Mouse (Mus musculus): Measurements from ENCODE around the gene Oscar. TPM values are rescaled to one million over a fixed set of nuclear protein-coding genes. Genes with fewer than 3 reads are reported as not detected.

Gene Oscar
- polyA plus RNA-seq, 1 experiment from 2014 or later, result 0.12 TPM

DNA sequence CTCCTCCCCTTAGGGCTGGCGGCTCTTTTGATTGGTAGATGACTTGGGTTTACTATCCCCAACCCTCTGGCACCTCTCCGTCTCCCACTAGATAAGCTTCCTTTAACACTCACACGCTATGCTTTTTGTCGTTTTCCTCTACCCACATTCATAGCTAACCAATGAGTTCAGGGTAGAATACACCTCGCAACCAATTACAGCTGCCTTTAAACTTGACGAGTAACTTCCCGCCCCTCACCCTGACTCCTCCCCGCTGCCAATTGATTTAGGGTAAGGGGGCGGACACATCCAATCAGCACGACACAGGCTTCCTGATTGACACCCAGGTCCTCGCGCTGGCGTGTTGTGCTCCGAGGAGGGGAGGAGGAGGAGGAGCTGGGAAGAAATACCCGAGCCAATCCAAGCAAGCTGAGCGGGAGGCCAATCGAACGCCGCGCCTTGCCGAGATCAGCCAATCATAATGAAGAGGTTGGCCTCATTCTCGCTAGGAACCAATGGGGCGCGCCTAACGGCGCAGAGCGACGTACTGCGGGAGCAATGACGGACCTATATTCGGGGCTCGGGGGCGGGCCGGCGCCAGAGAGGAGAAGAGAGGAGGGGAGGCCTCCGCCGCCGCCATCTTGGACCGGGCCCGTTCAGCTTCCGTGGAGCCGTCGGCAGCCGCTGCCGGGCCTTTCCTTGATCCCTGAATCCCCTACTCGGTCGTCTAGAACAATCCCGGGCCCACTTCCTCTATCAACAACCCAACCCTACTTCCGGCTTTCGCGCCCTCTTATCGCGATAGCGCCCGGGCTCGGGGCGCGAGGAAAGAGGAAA is 28.9 kb upstream of the Oscar start, which contains the start of gene Cnot3:
Gene Cnot3, plus strand, starts transcription at position 597 of the 816 bp plus-strand sequence.
- Histone ChIP-seq H3K4me2 (ENCODE audit: low read depth, low read length) (peak within 1 kb of the TSS; percentile 91), H3K9ac (ENCODE audit: low read length) (peak within 1 kb of the TSS; percentile 99), H3K4me3 (replicated peaks; ENCODE audit: low read length) (peak within 1 kb of the TSS; percentile 91), H3K4me1 (ENCODE audit: control insufficient read depth, insufficient read depth, low read length) (peaks cover 24% of the 10 kb centered on the region), H3K27ac (ENCODE audit: low read length) (peak within 1 kb of the TSS; percentile 93), H3K27me3 (ENCODE audit: control insufficient read depth, insufficient read depth, low read length) (no peaks in the 10 kb centered on the region), H3K9me3 (replicated peaks; ENCODE audit: control insufficient read depth, low read length) (no peaks in the 10 kb centered on the region), H3K36me3 (ENCODE audit: control insufficient read depth, insufficient read depth, low read length) (no peaks in the 10 kb centered on the region; the same call in 1 of the 2 replicates)
- ATAC-seq (ENCODE audit: insufficient read depth, low FRiP score), result peak; percentile 98
- WGBS, result under 1% methylated on average over 54 of the region's 58 CpGs

DNA sequence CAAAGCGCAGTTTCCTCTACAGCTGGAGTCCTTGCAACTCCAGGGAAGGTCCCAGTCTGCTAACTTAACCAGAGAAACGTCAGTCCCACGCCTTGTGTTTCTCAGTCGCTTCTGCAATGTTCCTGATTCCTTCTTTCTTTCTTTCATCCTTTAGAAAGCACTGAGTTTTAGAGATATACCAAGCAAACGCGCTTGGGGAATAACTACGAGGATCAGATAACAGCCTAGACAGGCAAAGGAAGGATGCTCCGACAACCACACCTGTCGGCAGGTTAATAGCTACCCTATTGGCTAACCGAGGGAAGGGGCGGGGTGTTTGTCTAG is 28.4 kb upstream of the Oscar start:
- Histone ChIP-seq H3K9me3 (replicated peaks; ENCODE audit: control insufficient read depth, low read length) (no peaks in the 10 kb centered on the region), H3K9ac (ENCODE audit: low read length) (peak overlapping the region; percentile 47; the same call in 1 of the 2 replicates), H3K4me1 (ENCODE audit: control insufficient read depth, insufficient read depth, low read length) (peaks cover 24% of the 10 kb centered on the region), H3K27me3 (ENCODE audit: control insufficient read depth, insufficient read depth, low read length) (no peaks in the 10 kb centered on the region), H3K4me3 (replicated peaks; ENCODE audit: low read length) (peak overlapping the region; percentile 53), H3K4me2 (ENCODE audit: low read depth, low read length) (peak overlapping the region; percentile 57), H3K27ac (ENCODE audit: low read length) (peak overlapping the region; percentile 76), H3K36me3 (ENCODE audit: control insufficient read depth, insufficient read depth, low read length) (no peaks in the 10 kb centered on the region; the same call in 1 of the 2 replicates)
- no peak for ATAC-seq (ENCODE audit: insufficient read depth, low FRiP score)
- WGBS, result under 1% methylated on average over 11 of the region's 11 CpGs

DNA sequence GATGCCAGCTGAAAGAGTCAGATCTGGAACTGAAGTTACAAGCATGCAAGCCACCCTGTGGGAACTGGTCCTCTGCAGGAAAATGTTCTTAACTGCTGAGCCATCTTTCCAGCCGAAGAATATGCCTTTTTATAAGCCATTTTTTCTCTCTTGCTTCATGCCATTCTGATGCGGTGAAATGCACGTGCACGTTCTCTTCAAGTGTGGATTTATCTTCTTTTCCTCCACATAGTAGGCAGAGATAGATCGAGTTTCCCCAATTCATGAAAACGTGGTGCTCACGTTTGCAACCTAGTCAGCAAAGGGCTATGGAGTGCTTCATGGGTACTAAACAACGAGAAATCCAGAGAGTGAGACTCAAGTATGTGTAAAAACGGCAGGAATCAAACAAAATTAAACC is 27.9 kb upstream of the Oscar start:
- Histone ChIP-seq H3K4me1 (ENCODE audit: control insufficient read depth, insufficient read depth, low read length) (peaks cover 24% of the 10 kb centered on the region), H3K27ac (ENCODE audit: low read length) (peak overlapping the region; percentile 76), H3K9me3 (replicated peaks; ENCODE audit: control insufficient read depth, low read length) (no peaks in the 10 kb centered on the region), H3K9ac (ENCODE audit: low read length) (peak overlapping the region; percentile 47; the same call in 1 of the 2 replicates), H3K27me3 (ENCODE audit: control insufficient read depth, insufficient read depth, low read length) (no peaks in the 10 kb centered on the region), H3K4me2 (ENCODE audit: low read depth, low read length) (peak overlapping the region; percentile 57), H3K36me3 (ENCODE audit: control insufficient read depth, insufficient read depth, low read length) (no peaks in the 10 kb centered on the region; the same call in 1 of the 2 replicates), H3K4me3 (replicated peaks; ENCODE audit: low read length) (peak overlapping the region; percentile 53)
- 17% methylated on average over 9 of the region's 9 CpGs for WGBS
- no peak for ATAC-seq (ENCODE audit: insufficient read depth, low FRiP score)

DNA sequence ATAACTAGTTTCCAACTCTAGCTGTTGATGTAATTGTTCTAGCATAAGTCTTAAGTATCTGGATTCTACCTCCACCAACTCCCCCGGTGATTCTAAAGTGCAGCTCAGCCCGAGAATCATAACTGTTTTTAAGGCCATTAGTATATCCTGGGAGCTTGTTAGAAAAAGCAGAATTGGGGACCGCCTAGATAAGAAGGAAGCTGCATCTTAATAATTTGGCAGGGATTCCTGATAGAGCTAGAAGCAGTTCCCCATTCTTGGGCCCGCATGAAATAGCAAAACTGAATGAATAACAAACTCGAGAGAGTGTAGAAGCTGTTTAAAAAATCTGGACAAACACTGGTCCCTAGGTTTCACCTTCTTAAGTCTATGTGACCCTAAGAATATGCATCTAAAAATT is 27.5 kb upstream of the Oscar start:
- Histone ChIP-seq H3K4me2 (ENCODE audit: low read depth, low read length) (no peak overlapping the region; the same call in 1 of the 2 replicates), H3K27me3 (ENCODE audit: control insufficient read depth, insufficient read depth, low read length) (no peaks in the 10 kb centered on the region), H3K9me3 (replicated peaks; ENCODE audit: control insufficient read depth, low read length) (no peaks in the 10 kb centered on the region), H3K27ac (ENCODE audit: low read length) (no peak overlapping the region), H3K4me3 (replicated peaks; ENCODE audit: low read length) (no peak overlapping the region), H3K4me1 (ENCODE audit: control insufficient read depth, insufficient read depth, low read length) (peaks cover 24% of the 10 kb centered on the region), H3K36me3 (ENCODE audit: control insufficient read depth, insufficient read depth, low read length) (no peaks in the 10 kb centered on the region; the same call in 1 of the 2 replicates), H3K9ac (ENCODE audit: low read length) (no peak overlapping the region)
- ATAC-seq (ENCODE audit: insufficient read depth, low FRiP score), result no peak
- 62% methylated on average over 5 of the region's 5 CpGs for WGBS

DNA sequence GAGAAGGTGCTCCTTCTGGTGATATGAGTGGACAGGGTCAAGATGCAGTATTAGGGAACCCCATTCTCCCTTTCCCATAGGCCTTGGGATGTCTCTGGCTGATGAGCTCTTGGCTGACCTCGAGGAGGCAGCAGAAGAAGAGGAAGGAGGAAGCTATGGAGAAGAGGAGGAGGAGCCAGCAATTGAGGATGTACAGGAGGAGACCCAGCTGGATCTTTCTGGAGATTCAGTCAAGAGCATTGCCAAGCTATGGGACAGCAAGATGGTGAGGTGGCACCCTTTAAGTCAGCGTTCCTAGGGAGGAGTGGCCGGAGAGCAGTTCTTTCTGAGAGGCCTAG is 14.5 kb upstream of the Oscar start:
- H3K9me3 ChIP-seq (replicated peaks; ENCODE audit: control insufficient read depth, low read length), result no peaks in the 10 kb centered on the region
- peaks cover 23% of the 10 kb centered on the region for H3K4me1 ChIP-seq (ENCODE audit: control insufficient read depth, insufficient read depth, low read length)
- H3K27me3 ChIP-seq (ENCODE audit: control insufficient read depth, insufficient read depth, low read length), result no peaks in the 10 kb centered on the region
- peak overlapping the region; percentile 85 for H3K4me3 ChIP-seq (replicated peaks; ENCODE audit: low read length)
- 52% methylated on average over 3 of the region's 3 CpGs for WGBS
- ATAC-seq (ENCODE audit: insufficient read depth, low FRiP score), result no peak
- peak overlapping the region; percentile 84 for H3K9ac ChIP-seq (ENCODE audit: low read length)
- H3K4me2 ChIP-seq (ENCODE audit: low read depth, low read length), result peak overlapping the region; percentile 96
- no peak overlapping the region for H3K27ac ChIP-seq (ENCODE audit: low read length)
- 0 out of 2 replicates have a peak, but pooled peaks cover 10% of the 10 kb centered on the region for H3K36me3 ChIP-seq (ENCODE audit: control insufficient read depth, insufficient read depth, low read length)

DNA sequence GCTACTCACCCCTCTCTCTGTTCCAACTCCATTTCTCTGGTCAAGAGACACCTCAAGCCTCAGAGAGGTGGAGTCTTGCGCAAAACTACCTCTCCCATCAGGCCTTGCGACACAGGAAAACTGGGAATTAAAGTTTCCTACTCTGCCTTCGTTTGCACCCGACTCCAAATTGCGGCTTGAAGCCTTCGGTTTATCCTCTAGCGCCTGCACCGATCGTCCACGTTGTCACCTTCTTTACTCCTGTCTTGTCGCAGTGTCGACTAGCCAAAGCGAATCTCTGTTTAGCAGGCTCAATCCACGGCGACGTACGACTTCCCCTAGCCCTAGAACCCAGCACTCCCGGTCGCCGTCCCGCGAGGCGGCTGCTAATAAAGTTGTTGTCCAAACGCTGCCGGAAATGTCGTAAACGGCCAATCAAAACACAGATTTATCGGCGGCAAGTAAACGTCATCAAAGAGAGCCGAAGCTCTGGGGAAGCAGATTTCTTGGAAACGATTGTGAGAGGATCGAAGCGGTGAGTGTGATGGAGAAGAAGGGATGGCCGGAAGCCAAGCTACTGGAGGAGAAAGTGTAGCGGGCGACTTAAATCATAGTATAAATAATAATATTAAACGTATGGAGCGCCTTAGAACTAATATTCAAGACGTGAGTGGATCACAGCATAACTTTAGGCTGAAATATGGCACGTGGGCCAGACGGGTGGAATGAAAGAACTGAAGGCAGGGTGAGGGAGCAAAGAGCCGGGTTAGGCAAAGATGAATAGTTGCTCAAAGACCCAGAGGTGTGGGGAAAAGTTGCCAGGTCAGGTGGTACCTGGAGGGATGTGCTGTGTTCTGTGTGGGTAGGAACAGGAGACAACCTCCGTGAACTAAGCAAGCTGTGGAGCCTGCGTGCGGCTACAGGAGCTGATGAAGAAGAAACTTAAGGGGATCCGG is 13.9 kb upstream of the Oscar start, which contains the start of the genes Tfpt and Prpf31:
Gene Tfpt, minus strand, starts transcription at position 387 of the 935 bp plus-strand sequence.
Gene Prpf31, plus strand, starts transcription at position 443 of the 935 bp plus-strand sequence.
- H3K4me1 ChIP-seq (ENCODE audit: control insufficient read depth, insufficient read depth, low read length), result peaks cover 23% of the 10 kb centered on the region
- H3K9me3 ChIP-seq (replicated peaks; ENCODE audit: control insufficient read depth, low read length), result no peaks in the 10 kb centered on the region
- peak within 1 kb of the TSS; percentile 84 for H3K9ac ChIP-seq (ENCODE audit: low read length)
- peak within 1 kb of the TSS; percentile 88 for H3K27ac ChIP-seq (ENCODE audit: low read length)
- peak within 1 kb of the TSS; percentile 99 for H3K4me2 ChIP-seq (ENCODE audit: low read depth, low read length)
- ATAC-seq (ENCODE audit: insufficient read depth, low FRiP score), result peak; percentile 92
- 1% methylated on average over 47 of the region's 47 CpGs for WGBS
- peak within 1 kb of the TSS; percentile 85 for H3K4me3 ChIP-seq (replicated peaks; ENCODE audit: low read length)
- H3K27me3 ChIP-seq (ENCODE audit: control insufficient read depth, insufficient read depth, low read length), result no peaks in the 10 kb centered on the region
- 0 out of 2 replicates have a peak, but pooled peaks cover 10% of the 10 kb centered on the region for H3K36me3 ChIP-seq (ENCODE audit: control insufficient read depth, insufficient read depth, low read length)

DNA sequence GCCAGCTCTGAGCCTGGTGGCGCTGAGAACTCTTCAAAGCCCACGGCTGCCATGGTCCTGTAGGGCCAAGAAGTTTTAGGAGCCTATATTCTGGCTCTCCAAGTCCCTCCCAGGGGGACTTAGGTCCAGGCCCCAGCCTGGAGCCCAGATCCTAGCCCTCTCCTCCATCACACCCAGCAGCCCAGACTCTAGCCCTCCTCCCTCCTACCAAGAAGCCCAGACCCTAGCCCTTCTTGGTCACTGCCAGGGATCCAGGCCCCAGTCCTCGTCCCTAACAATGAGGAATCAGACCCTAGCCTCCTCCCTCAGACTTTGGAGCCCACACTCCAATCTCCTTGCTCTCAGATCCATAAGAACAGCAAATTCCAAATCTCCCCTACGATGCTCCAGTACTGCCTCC is 13.1 kb upstream of the Oscar start:
- Histone ChIP-seq H3K9ac (ENCODE audit: low read length) (peak overlapping the region; percentile 84), H3K36me3 (ENCODE audit: control insufficient read depth, insufficient read depth, low read length) (0 out of 2 replicates have a peak, but pooled peaks cover 6% of the 10 kb centered on the region), H3K27ac (ENCODE audit: low read length) (0 out of 2 replicates have a peak overlapping the region, but pooled peaks have one; percentile 88), H3K27me3 (ENCODE audit: control insufficient read depth, insufficient read depth, low read length) (no peaks in the 10 kb centered on the region), H3K4me3 (replicated peaks; ENCODE audit: low read length) (peak overlapping the region; percentile 85), H3K4me1 (ENCODE audit: control insufficient read depth, insufficient read depth, low read length) (peaks cover 23% of the 10 kb centered on the region), H3K4me2 (ENCODE audit: low read depth, low read length) (peak overlapping the region; percentile 99), H3K9me3 (replicated peaks; ENCODE audit: control insufficient read depth, low read length) (no peaks in the 10 kb centered on the region)
- ATAC-seq (ENCODE audit: insufficient read depth, low FRiP score), result no peak
- WGBS, result 28% methylated on average over 4 of the region's 4 CpGs

DNA sequence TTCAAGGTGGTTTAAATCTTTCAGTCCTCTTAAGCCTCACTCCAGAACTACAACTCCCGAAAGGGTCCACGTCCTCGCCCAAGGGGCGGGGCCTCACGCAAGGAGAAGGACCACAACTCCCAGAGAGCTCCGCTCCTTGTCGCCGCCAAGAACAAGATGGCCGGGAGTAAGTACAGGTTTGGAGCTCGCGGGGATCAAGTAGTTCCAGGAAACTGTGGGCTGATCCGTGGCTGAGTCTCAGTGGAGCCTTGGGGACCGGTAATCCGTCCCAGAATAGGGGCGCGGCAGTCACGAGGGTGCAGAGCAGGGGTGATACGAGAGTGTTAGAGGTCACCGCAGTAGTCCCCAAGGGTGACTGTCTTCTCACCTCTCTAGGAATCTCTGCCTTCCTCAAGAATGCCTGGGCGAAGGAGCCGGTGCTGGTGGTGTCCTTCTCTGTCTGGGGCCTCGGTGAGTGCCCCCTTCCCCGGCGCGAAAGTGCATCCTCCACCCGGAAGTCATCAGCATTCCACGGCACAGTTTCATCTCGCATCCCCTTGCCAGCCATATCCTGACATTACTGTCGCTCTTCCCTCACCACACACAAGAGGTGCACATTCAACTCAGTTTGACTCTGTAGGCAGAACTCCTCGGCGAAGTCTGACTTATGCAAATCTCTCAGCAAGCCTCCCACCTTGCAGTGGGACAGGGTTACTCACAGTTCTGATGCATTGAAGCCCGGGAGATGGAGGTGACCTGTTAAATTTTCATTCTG is 1.5 kb upstream of the Oscar start, which contains the start of gene Ndufa3:
Gene Ndufa3, plus strand, starts transcription at position 132 of the 754 bp plus-strand sequence.
- ATAC-seq (ENCODE audit: insufficient read depth, low FRiP score), result peak; percentile 97
- H3K4me3 ChIP-seq (replicated peaks; ENCODE audit: low read length), result peak within 1 kb of the TSS; percentile 80
- H3K9me3 ChIP-seq (replicated peaks; ENCODE audit: control insufficient read depth, low read length), result no peaks in the 10 kb centered on the region
- H3K4me2 ChIP-seq (ENCODE audit: low read depth, low read length), result peak within 1 kb of the TSS; percentile 83
- H3K36me3 ChIP-seq (ENCODE audit: control insufficient read depth, insufficient read depth, low read length), result peaks cover 4% of the 10 kb centered on the region
- H3K4me1 ChIP-seq (ENCODE audit: control insufficient read depth, insufficient read depth, low read length), result peaks cover 6% of the 10 kb centered on the region
- H3K9ac ChIP-seq (ENCODE audit: low read length), result peak within 1 kb of the TSS; percentile 88
- WGBS, result under 1% methylated on average over 32 of the region's 32 CpGs
- peak within 1 kb of the TSS; percentile 78 for H3K27ac ChIP-seq (ENCODE audit: low read length)
- H3K27me3 ChIP-seq (ENCODE audit: control insufficient read depth, insufficient read depth, low read length), result no peaks in the 10 kb centered on the region
